Mouse (Mus musculus) heart, adult 2 months (tissue): ENCODE measurements around the gene Mrps18b. TPM values are rescaled to one million over a fixed set of nuclear protein-coding genes. Genes with fewer than 3 reads are reported as not detected.
"Not testable (repeated sequence)": the region's sequence is repeated elsewhere in the genome, so short reads cannot be mapped to it uniquely, and the experiment has no call there.

Source experiments
- DNase-seq, 2 experiments: peaks; one replicate each; pipeline ENCODE4 v3.0.0; 2021
- H3K27ac ChIP-seq: fragments of 200-600 bp; 2 replicates; pipeline ENCODE4 v1.8.1; 2022
- H3K27me3 ChIP-seq: fragments of 200-500 bp; 2 replicates; pipeline ENCODE4 v1.6.1; 2012; ENCODE audit warnings: mild to moderate bottlenecking, low read length, inconsistent platforms, mixed read lengths; ENCODE audit not compliant: control insufficient read depth, insufficient read depth
- H3K36me3 ChIP-seq: fragments of 200-500 bp; 2 replicates; pipeline ENCODE4 v1.6.1; 2012; ENCODE audit warnings: low read length, inconsistent platforms; ENCODE audit not compliant: control insufficient read depth, insufficient read depth
- H3K4me1 ChIP-seq: fragments of 200-500 bp; 2 replicates; pipeline ENCODE4 v1.6.1; 2011; ENCODE audit warnings: low read length; ENCODE audit not compliant: control insufficient read depth, insufficient read depth
- H3K4me3 ChIP-seq: fragments of 200-600 bp; 2 replicates; pipeline ENCODE4 v1.8.1; 2022
- H3K79me2 ChIP-seq: fragments of 200-500 bp; replicated peaks from 2 replicates; pipeline ENCODE4 v1.6.1; 2012; ENCODE audit warnings: mild to moderate bottlenecking, inconsistent platforms, low read length, moderate library complexity, mixed read lengths; ENCODE audit not compliant: control insufficient read depth, insufficient read depth
- H3K9ac ChIP-seq: fragments of 200-500 bp; 2 replicates; pipeline ENCODE4 v1.6.1; 2012; ENCODE audit warnings: low read depth, mild to moderate bottlenecking, control low read depth, inconsistent platforms, low read length, mixed read lengths
- CTCF ChIP-seq: fragments of 200-600 bp; IDR thresholded peaks from 2 replicates; pipeline ENCODE4 v1.8.1; 2022; ENCODE audit warnings: antibody characterized with exemption, mild to moderate bottlenecking, moderate library complexity
- EP300 ChIP-seq: fragments of 200-500 bp; IDR thresholded peaks from 2 replicates; pipeline ENCODE4 v1.6.1; 2011; ENCODE audit warnings: low read depth, low read length, control low read depth; ENCODE audit not compliant: insufficient read depth
- POLR2A ChIP-seq: fragments of 200-500 bp; IDR thresholded peaks from 2 replicates; pipeline ENCODE4 v1.6.1; 2011; ENCODE audit warnings: mild to moderate bottlenecking, low read depth, low read length, control low read depth; ENCODE audit not compliant: insufficient read depth
- WGBS: fragments of 180-500 bp; shearing (Covaris S2); methylation state at CpG from one replicate; pipeline ENCODE4 v1.1.7; 2018; 5-methylcytosine and 5-hydroxymethylcytosine counted together
- intact Hi-C: fragments of 180-260 bp; cut with DNase I; formaldehyde crosslinking; loops from one replicate; pipeline ENCODE4 v1.15.1; 2025
- long read RNA-seq: library from polyadenylated mRNA; stranded (forward); transcript quantifications from one replicate; pipeline ENCODE4 v2.0.0, GENCODE M21; 2021
- polyA plus RNA-seq: library from polyadenylated mRNA; depleted of rRNA; stranded (reverse); fragments of >200 nt; gene quantifications from 2 replicates; pipeline ENCODE4 v1.2.3, GENCODE M21; 2012; rRNA removed
- total RNA-seq, 2 experiments: library from RNA; stranded (reverse); gene quantifications; 2 replicates each; pipeline ENCODE4 v1.2.3; 2021

Mrps18b gene
- total RNA-seq (10 to 100 TPM; 50.9 to 56.2 TPM), polyA plus RNA-seq (76.0 and 99.7 TPM in 2 replicates)
- long read RNA-seq, transcript Mrps18b-201 (7 exons, 1,079 nt) = major isoform, 44 of 46 reads
- long read RNA-seq, partial matches to known transcripts = 0 of 46 reads
- long read RNA-seq, other reads (novel, unspliced or antisense) = 2 of 46 reads

DNA sequence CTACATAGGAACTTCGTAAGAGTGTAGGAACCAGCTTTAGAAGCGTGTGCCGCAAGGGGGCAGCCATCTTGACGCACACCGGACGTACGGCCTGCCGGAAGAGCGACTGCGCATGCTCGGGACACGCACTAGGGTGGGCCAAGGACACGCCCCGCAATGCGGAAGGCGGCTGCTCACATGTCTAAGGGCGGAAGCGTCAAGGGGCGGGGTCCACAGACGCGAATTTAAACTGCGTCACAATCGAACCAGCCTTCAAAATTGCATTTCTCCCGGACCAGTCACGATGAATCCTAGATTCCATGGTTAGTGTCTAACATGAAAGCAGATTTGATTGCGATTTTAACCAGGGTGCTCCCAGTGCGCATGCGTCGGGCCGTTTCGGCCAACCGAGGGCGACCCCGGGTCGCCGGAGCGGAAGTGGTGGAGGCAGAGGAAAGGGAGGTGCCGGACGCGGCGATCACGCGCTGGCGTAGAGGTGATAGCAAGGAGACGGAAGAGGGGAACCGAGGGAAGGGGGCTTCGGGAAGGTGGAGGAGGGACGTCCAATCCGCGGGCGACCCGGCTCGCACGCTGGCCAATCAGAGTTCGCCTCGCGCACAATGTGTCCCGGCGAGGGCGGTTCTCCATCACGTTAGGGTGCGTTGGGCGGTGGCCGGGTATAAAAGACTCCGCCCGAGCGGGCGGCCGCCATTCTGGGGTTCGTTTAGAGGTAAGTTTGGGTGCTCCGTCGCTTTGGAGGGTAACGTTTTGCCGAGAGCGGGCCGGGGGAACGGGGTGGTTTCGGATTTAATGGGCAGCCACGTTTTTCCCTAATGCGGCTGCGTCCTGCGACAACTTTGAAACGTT is at the start of gene Mrps18b, which contains the start of gene Ppp1r10:
Gene Mrps18b, minus strand, starts transcription at position 93 of the 846 bp plus-strand sequence.
Gene Ppp1r10, plus strand, starts transcription at position 138 of the 846 bp plus-strand sequence.
- intact Hi-C loops = loop anchor here (2.0 kb wide), 3 partner anchors 20 to 78 kb away; partner anchors contain the start of genes 2310061I04Rik and Tubb5
- Histone ChIP-seq H3K79me2 (no peaks in the 10 kb centered on the region), H3K4me1 (peaks cover 7% of the 10 kb centered on the region), H3K27me3 (no peaks in the 10 kb centered on the region), H3K4me3 (peak within 1 kb of the TSS; percentile 79), H3K36me3 (peaks cover 11% of the 10 kb centered on the region), H3K27ac (peak within 1 kb of the TSS; percentile 100), H3K9ac (peak within 1 kb of the TSS; percentile 70)
- TF ChIP-seq POLR2A (peak; percentile 100), CTCF (peak; percentile 80), EP300 (peak; percentile 90)
- WGBS = under 1% methylated on average over 83 of the region's 83 CpGs
- DNase-seq = peak; percentile 97 to 100

DNA sequence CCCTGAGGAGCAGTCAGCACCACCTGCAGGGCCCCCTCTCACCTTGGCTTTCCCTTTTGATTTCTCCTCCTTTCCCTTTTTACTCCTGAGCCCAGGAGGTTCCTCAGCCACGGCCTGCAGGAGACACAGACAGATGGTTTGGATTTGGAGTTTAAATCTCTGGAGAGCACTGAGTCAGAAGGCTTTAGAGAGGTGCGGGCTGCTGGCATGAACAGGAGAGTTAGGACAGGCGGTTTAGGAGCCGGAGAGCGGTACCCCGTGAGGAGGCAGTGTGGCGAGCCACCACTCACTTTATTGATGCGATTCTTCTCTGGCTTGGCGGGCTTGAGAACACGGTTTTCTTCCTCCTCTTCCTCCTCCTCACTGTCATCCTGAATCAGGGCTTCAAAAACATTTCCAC is 47.1 kb upstream of the Mrps18b start:
- no peaks in the 10 kb centered on the region; the same call in 1 of the 2 replicates for H3K4me1 ChIP-seq
- H3K36me3 ChIP-seq = no peaks in the 10 kb centered on the region
- H3K9ac ChIP-seq = no peak overlapping the region
- TF ChIP-seq EP300 (no peak), POLR2A (no peak), CTCF (no peak)
- 86% methylated on average over 10 of the region's 10 CpGs for WGBS
- no peaks in the 10 kb centered on the region; the same call in 1 of the 2 replicates for H3K79me2 ChIP-seq
- intact Hi-C loops = no loop called here
- no peaks in the 10 kb centered on the region for H3K27me3 ChIP-seq
- DNase-seq = no peak
- H3K4me3 ChIP-seq = no peak overlapping the region
- no peak overlapping the region for H3K27ac ChIP-seq

DNA sequence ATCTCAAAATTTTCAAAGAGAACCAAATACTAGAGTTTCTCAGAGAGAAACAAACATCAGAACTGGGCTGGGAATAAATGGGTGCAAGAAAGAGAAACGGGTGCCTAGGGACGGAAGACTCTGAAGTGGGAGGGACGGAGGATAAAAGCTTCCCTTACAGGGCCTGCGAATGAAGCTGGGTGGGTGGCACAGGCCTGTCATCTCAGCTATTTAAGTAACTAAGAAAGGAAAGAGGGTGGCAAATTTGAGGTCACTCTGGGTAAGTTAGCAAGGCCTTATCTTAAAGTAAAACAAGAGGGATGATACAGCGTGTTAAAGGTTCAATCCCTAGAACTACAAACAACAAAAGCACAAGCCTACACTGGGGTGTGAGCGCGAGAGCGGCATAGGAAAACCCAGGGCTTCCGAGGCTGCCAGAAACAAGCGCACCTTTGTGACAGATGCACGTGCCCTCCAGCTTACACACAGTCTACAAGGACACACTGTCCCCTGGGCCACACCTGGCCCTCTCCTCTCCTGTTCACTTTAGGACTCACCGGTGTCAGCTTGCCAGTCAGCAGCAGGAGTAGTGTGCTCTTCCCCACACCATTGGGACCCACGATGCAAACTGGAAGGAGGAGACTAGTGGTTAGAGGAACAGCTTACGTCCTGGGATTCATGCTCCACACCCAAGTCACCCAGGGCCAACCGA is 42.5 kb upstream of the Mrps18b start:
- no peak for TF ChIP-seq EP300
- no peak for TF ChIP-seq POLR2A
- no peak for TF ChIP-seq CTCF
- H3K9ac ChIP-seq = no peak overlapping the region
- intact Hi-C loops = no loop called here
- no peak overlapping the region for H3K4me3 ChIP-seq
- no peaks in the 10 kb centered on the region for H3K27me3 ChIP-seq
- H3K27ac ChIP-seq = no peak overlapping the region
- H3K4me1 ChIP-seq = no peaks in the 10 kb centered on the region
- 94% methylated on average over 15 of the region's 15 CpGs for WGBS
- H3K79me2 ChIP-seq = no peaks in the 10 kb centered on the region
- H3K36me3 ChIP-seq = no peaks in the 10 kb centered on the region
- DNase-seq = no peak

DNA sequence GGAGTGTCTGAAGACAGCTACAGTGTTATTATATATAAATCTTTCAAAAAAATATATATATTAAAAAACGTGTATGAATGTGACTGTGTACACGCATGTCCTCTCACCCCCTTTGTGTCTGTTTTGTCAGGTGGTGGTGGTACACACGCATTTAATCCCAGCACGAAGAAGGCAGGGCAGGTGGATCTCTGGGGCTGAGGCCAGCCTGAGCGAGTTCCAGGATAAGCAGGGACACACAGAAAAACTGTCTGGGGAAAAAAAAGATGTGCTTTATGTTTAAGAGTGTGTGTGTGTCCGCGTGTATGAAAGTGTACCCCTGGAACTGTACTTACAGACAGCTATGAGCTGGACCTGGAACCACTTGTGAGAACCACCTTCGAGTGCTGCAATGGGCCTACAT is 38.5 kb upstream of the Mrps18b start:
- H3K27me3 ChIP-seq = no peaks in the 10 kb centered on the region
- DNase-seq = no peak
- H3K9ac ChIP-seq = no peak overlapping the region
- TF ChIP-seq CTCF = no peak
- TF ChIP-seq POLR2A = no peak
- TF ChIP-seq EP300 = no peak
- no peaks in the 10 kb centered on the region for H3K79me2 ChIP-seq
- H3K4me3 ChIP-seq = no peak overlapping the region
- no peaks in the 10 kb centered on the region for H3K4me1 ChIP-seq
- H3K36me3 ChIP-seq = no peaks in the 10 kb centered on the region
- H3K27ac ChIP-seq = no peak overlapping the region
- intact Hi-C loops = no loop called here
- WGBS = 76% methylated on average over 8 of the region's 8 CpGs

DNA sequence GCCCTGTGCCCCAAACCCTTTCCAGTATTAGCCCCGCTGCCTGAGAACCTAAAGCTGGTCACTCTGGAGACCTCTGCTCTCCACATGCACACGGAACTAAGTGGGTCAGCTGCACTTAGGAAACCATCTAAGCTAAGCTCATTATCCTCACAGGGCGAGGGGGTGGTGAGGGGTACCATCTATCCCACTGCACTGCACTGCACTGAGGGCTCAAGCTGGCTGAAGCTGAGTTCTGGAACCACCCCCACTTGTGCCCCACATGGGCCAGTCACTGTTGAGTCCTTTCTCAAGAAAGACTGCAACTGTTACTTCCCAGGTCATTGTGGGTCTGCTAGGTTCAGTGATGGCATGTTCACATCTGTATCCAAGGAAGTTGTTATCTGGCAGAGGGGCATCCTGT is 36.4 kb upstream of the Mrps18b start:
- H3K79me2 ChIP-seq, H3K36me3 ChIP-seq, H3K27me3 ChIP-seq, H3K9ac ChIP-seq, DNase-seq, H3K4me1 ChIP-seq, H3K27ac ChIP-seq, intact Hi-C loops, H3K4me3 ChIP-seq: not testable (repeated sequence)
- 84% methylated on average over 3 of the region's 3 CpGs for WGBS

DNA sequence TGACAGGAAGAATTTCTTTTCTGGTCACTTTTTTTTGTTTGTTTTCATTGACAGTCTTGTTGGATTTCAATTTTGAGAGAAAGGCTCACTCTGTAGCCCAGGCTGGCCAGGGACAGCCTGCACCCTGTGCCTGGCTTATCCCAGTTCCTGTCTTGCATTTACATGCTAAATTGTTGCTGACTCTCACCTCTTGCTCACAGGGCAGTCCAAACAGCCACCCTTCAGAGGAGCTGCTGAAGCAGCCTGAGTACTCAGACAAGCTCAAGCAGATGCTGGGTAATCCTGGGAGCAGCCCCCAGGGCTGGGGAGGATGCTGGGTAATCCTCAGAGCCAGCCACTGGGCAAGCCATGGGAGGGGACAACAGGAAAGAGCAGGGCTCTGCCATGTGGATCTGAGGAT is 34.8 kb upstream of the Mrps18b start:
- H3K27ac ChIP-seq, H3K4me1 ChIP-seq, intact Hi-C loops, H3K36me3 ChIP-seq, DNase-seq, H3K79me2 ChIP-seq, H3K27me3 ChIP-seq, H3K4me3 ChIP-seq, H3K9ac ChIP-seq: not testable (repeated sequence)
